Mouse (Mus musculus): ENCODE measurements around the gene E130116L18Rik.
"Not testable (repeated sequence)": the region's sequence is repeated elsewhere in the genome, so short reads cannot be mapped to it uniquely, and the experiment has no call there.

The E130116L18Rik gene

DNA sequence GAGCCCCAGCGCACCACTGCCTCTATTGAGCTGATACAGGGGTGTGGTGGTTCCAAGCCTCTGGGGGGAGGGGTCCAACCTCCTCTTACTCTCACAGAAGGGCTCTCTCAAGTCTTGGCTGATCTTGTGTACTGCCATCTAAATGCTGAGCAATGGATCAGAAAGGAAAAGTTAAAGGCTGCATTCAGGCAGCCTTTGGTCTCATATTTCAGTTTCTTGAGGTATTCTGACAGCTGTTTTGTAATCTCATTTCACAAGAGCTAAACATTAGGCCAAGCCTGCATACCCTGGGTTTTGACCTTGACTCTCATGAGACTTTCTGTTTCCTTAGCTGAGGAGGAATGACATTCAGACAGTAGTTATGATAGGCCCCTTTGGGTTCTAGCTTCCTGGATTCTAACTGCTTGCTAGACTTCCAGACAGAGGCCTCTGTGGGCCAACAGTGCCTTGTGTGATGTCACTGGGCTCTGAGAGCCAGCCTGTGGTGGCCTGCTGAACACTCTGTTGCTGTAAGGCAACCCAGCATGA lies 41.9 kb downstream of the E130116L18Rik start, which contains the start of gene Galntl5:
Gene Galntl5, plus strand, starts transcription at position 457 of the 528 bp plus-strand sequence.
- DNase-seq (ENCODE audit: low read depth, low spot score), result no peak

DNA sequence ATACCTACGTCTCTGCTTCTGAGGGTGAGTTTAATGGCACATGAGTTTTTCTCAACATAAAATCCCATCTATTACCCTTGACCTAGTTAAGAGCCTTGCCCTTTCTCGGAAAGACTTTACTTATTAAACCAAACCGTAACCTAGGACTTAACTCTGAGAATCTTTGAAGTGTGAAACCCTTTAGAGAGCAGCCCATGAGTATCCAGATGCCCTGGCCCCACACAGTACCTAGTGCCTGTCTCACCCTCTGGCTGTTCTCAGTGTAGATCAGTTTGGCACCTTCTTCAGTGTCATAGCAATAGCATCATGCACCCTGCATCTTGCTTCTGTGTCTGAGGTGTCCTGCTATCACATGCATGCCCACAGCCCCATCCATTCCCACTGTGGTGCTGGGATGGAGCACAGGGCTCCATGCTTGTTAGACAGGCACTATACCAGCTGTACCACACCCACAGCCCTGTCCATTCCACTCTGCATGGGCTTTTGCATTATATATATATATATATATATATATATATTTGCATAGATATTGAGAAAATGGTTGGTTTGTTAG lies 42.9 kb downstream of the E130116L18Rik start:
- no peak for DNase-seq (ENCODE audit: low read depth, low spot score)

DNA sequence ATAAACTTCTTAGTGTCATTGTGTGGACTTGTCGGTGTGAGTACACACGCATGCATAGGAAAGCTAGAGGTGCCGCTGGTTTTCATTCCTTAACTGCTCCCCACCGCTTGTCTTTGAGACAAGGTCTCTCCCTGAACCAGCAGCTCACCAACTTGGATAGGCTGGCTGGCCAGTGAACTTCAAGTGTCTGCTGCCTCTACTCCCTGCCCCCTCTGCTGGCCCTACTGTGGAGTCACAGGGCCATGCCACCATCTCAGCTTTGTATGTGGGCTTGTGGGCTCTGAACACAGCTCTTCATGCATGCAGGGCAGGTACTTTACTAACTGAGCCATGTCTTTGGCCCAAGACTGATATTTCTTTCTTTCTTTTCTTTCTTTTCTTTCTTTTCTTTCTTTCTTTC lies 43.7 kb downstream of the E130116L18Rik start:
- no peak for DNase-seq (ENCODE audit: low read depth, low spot score)

- not testable (repeated sequence) for DNase-seq (ENCODE audit: low read depth, low spot score)
These were observed 44.4 kb downstream of the E130116L18Rik start for GRCm38 (mm10) chr5:25178543-25178942.

- DNase-seq (ENCODE audit: low read depth, low spot score), result not testable (repeated sequence)
These were observed 45.0 kb downstream of the E130116L18Rik start for GRCm38 (mm10) chr5:25177937-25178336.
